Mouse (Mus musculus) hindbrain, embryonic 12.5 days (tissue): ENCODE measurements around the gene Rab5if. TPM values are rescaled to one million over a fixed set of nuclear protein-coding genes. Genes with fewer than 3 reads are reported as not detected.

ENCODE experiments used
- ATAC-seq: fragments of 200-750 bp; cut with Nextera tagmentation; 2 replicates; pipeline ENCODE4 v1.8.0; 2017; ENCODE audit warnings: moderate TSS enrichment; ENCODE audit not compliant: low FRiP score
- H3K27ac ChIP-seq: fragments of 300-500 bp; sonication (generic); 2 replicates; pipeline ENCODE4 v1.5.1; 2016; ENCODE audit warnings: mild to moderate bottlenecking
- H3K27me3 ChIP-seq: fragments of 300-500 bp; sonication (generic); 2 replicates; pipeline ENCODE4 v1.6.1; 2016; ENCODE audit warnings: mild to moderate bottlenecking
- H3K36me3 ChIP-seq: fragments of 300-500 bp; sonication (generic); 2 replicates; pipeline ENCODE4 v1.6.1; 2016; ENCODE audit warnings: mild to moderate bottlenecking
- H3K4me1 ChIP-seq: fragments of 300-500 bp; sonication (generic); 2 replicates; pipeline ENCODE4 v1.6.1; 2016
- H3K4me2 ChIP-seq: fragments of 300-500 bp; sonication (generic); replicated peaks from 2 replicates; pipeline ENCODE4 v1.6.1; 2016; ENCODE audit warnings: mild to moderate bottlenecking
- H3K4me3 ChIP-seq: fragments of 300-500 bp; sonication (generic); 2 replicates; pipeline ENCODE4 v1.5.1; 2016; ENCODE audit warnings: mild to moderate bottlenecking
- H3K9ac ChIP-seq: fragments of 300-500 bp; sonication (generic); 2 replicates; pipeline ENCODE4 v1.6.1; 2016; ENCODE audit warnings: mild to moderate bottlenecking, moderate library complexity
- H3K9me3 ChIP-seq: fragments of 300-500 bp; sonication (generic); replicated peaks from 2 replicates; pipeline ENCODE4 v1.6.1; 2016; ENCODE audit warnings: mild to moderate bottlenecking
- WGBS: fragments of 180-500 bp; shearing (Covaris S2); methylation state at CpG from one replicate; pipeline ENCODE4 v1.1.7; 2016; 5-methylcytosine and 5-hydroxymethylcytosine counted together
- polyA plus RNA-seq: library from polyadenylated mRNA; unstranded; fragments of >200 nt; fragmentation: Nextera tagmentation; extraction: Ambion mirVana; gene quantifications from 2 replicates; pipeline ENCODE4 v1.2.1, GENCODE M21; 2016

Gene Rab5if
- polyA plus RNA-seq, 1 experiment from 2014 or later = 175 TPM

DNA sequence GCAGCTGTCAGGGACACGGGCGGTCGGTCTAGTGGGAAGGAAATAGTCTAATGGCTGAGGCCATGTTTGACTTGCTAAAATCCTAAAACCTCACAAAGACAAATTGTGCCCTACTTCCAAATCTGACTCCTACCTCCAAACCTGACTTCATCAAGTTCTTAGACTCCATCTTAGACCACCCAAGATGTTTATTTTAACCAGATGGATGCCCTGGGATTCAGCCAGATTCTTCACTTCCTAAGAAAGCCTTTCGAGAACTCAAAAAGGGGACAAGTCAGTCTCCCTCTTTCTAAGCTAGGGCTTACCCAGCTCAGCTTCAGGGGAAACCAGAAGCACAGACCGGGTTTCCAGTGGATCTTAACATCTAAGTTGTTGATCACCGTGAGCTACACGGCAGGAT, 4.3 kb upstream of the Rab5if start:
- H3K9me3 ChIP-seq = no peaks in the 10 kb centered on the region
- no peak overlapping the region for H3K27ac ChIP-seq
- no peaks in the 10 kb centered on the region for H3K27me3 ChIP-seq
- WGBS = 87% methylated on average over 7 of the region's 7 CpGs
- H3K9ac ChIP-seq = no peak overlapping the region
- H3K4me3 ChIP-seq = no peak overlapping the region
- peaks cover 11% of the 10 kb centered on the region for H3K4me1 ChIP-seq
- peaks cover 16% of the 10 kb centered on the region for H3K36me3 ChIP-seq
- H3K4me2 ChIP-seq = no peak overlapping the region
- ATAC-seq = no peak

DNA sequence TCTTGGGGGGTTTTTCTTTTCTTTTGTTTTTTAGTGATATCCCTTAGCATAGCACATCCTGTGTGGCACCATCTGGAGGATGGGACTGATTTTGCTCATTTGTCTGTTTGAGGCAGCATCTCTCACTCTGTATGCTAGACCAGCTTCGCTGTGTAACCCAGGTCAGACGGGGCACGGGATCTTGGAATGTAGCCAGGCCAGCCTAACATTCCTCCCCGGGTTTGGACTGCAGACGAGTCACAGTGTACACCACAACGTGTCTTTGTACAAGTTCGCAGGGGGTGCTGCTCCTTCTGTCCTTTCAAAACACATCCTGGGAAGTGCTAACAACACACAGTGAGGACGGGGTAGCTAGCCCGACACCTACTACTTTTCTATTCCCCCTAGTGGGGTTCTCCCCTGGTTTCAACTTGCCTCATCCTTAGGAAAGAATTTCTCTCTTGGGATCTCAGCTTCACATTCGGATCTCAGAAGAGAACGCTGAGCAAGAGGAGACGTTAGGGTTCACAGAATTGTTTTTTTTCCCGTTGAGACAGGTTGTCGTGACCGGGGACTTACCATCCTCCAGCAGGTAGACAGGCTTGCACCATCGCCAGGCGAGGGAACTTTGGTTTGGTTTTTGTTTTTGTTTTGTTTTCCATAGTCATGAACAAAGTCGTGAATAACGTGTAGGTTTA, 749 bp upstream of the Rab5if start:
- Histone ChIP-seq H3K4me3 (peak overlapping the region; percentile 96), H3K4me1 (peaks cover 20% of the 10 kb centered on the region), H3K36me3 (peaks cover 25% of the 10 kb centered on the region), H3K27me3 (no peaks in the 10 kb centered on the region), H3K27ac (peak overlapping the region; percentile 92), H3K9ac (peak overlapping the region; percentile 80), H3K9me3 (no peaks in the 10 kb centered on the region), H3K4me2 (peak overlapping the region; percentile 75)
- peak; percentile 29 for ATAC-seq
- under 1% methylated on average over 19 of the region's 19 CpGs for WGBS

DNA sequence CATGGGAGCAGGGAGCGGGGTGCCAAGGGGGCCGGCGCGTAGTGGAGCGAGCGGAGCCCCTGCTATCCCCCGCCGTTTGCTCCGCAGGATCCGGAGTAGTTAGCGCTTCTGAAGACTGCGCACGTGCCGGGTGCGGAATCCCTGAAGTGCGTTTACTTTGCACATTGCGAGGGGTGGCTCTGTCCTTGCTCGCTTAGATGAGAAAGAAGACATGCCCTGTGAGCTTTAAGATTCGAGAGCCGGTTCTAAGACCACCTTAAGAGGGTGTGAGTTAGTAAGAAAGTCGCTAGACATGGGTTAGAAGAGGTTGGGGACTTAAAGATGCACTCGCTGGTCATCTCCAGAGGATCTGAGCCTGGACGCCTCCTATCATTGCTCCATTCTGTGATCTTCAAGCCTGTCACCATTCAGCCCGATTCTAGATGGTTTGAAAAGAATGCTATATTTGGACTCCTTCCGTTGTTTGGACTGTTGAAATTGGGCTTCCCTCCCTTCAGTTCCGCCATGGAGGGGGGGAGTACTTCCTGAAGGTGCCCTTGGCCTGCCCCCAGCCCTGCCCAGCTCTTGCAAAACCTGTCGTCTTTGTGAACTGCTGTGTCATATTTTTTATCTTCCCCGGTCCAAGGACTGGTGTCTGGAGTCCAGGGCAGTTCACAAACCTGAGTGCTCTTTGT, 696 bp downstream of the Rab5if start:
- Histone ChIP-seq H3K4me3 (peak overlapping the region; percentile 96), H3K4me2 (peak overlapping the region; percentile 90), H3K27ac (peak overlapping the region; percentile 87), H3K9me3 (no peaks in the 10 kb centered on the region), H3K4me1 (peaks cover 20% of the 10 kb centered on the region), H3K9ac (peak overlapping the region; percentile 96), H3K27me3 (no peaks in the 10 kb centered on the region), H3K36me3 (peaks cover 31% of the 10 kb centered on the region)
- ATAC-seq = no peak
- 4% methylated on average over 28 of the region's 28 CpGs for WGBS

DNA sequence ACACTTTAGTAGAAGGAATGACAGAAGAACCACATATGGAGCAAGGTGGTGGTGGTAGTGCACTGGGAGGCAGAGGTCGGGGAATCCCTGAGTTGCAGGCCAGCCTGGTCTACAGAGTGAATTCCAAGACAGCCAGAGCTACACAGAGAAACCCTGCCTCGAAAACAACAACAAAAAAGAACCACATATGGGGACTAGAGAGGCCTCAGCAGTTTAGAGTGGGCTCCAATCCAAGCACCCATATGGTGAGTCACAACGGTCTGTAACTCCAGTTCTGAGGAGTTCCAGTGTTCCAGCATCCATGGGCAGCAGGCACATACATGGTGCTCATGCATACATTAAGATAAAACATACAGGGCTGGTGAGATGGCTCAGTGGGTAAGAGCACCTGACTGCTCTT, 1.6 kb downstream of the Rab5if start:
- WGBS = 84% methylated on average over 3 of the region's 3 CpGs
- Histone ChIP-seq H3K36me3 (peaks cover 38% of the 10 kb centered on the region), H3K27ac (no peak overlapping the region), H3K4me3 (0 out of 2 replicates have a peak overlapping the region, but pooled peaks have one; percentile 96), H3K9ac (no peak overlapping the region; the same call in 1 of the 2 replicates), H3K9me3 (no peaks in the 10 kb centered on the region), H3K4me2 (peak overlapping the region; percentile 90), H3K4me1 (peaks cover 20% of the 10 kb centered on the region), H3K27me3 (no peaks in the 10 kb centered on the region)
- no peak for ATAC-seq

DNA sequence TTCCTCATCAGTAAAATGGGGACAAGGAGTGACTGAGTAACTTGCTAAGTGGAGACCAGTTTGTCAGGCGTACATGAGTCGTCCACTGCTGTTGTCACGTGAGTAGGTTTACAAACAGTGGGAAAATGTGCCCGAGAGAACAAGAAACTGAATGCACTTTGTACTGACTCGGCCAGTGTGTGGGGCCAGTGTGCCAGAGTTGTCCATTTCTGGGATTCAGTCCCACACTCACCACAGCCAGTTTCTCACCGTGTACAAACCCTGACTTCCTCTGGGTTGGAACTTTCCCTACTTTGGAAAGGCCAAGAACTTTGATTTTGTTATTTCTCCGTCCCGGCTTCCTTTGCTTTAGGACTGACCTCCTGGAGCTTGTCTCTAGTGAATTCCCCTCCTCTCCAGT, 6.1 kb downstream of the Rab5if start:
- Histone ChIP-seq H3K9ac (no peak overlapping the region), H3K4me2 (no peak overlapping the region), H3K4me3 (no peak overlapping the region), H3K27me3 (no peaks in the 10 kb centered on the region), H3K9me3 (no peaks in the 10 kb centered on the region), H3K27ac (no peak overlapping the region), H3K36me3 (peaks cover 76% of the 10 kb centered on the region), H3K4me1 (peaks cover 11% of the 10 kb centered on the region)
- no peak for ATAC-seq
- WGBS = 94% methylated on average over 8 of the region's 8 CpGs

DNA sequence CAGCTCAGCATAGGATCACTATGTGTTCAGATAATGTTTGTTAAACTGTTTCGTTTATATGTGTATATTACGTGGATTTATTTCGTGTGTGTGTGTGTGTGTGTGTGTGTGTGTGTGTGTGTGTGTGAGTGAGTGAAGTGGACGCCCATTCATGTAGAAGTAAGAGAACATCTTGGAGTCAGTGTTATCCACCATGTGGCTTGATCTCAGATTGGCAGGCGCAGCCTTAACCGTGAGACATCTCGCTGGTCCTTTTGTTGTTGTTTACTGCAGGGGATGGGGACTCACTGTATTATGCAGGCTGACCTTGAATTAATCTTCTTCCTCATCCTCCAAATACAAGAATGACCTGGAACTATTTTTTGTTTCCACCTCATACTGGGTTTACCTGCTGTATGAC, 6.6 kb downstream of the Rab5if start:
- Histone ChIP-seq H3K4me2 (no peak overlapping the region), H3K9me3 (no peaks in the 10 kb centered on the region), H3K27ac (no peak overlapping the region), H3K9ac (no peak overlapping the region), H3K4me3 (no peak overlapping the region), H3K27me3 (no peaks in the 10 kb centered on the region), H3K36me3 (peaks cover 82% of the 10 kb centered on the region), H3K4me1 (peaks cover 5% of the 10 kb centered on the region)
- no peak for ATAC-seq
- WGBS = 91% methylated on average over 7 of the region's 7 CpGs

DNA sequence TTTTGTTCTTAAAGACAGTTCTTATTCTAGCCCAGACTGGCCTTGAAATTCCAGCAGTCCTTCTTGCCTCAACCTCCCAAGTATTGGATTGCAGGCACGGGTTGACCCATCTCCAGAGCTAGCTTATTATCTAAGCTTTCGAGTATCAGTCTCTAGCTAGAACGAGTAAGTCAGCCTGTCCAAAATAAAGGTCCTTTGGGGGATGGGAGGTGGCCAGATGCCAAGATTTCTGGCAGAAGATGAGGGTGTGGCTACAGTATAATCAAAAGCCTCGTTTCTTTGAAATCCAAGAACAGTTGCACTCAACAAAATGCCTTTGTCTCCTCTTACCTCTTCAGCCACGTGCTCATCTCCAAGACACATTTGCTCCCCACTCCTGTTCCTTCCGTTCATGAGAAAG, 7.6 kb downstream of the Rab5if start:
- WGBS = 72% methylated on average over 6 of the region's 6 CpGs
- H3K9me3 ChIP-seq = no peaks in the 10 kb centered on the region
- H3K4me3 ChIP-seq = no peak overlapping the region
- ATAC-seq = no peak
- H3K27ac ChIP-seq = no peak overlapping the region
- H3K9ac ChIP-seq = no peak overlapping the region
- no peak overlapping the region for H3K4me2 ChIP-seq
- H3K36me3 ChIP-seq = peaks cover 88% of the 10 kb centered on the region
- H3K4me1 ChIP-seq = peaks cover 4% of the 10 kb centered on the region
- no peaks in the 10 kb centered on the region for H3K27me3 ChIP-seq

DNA sequence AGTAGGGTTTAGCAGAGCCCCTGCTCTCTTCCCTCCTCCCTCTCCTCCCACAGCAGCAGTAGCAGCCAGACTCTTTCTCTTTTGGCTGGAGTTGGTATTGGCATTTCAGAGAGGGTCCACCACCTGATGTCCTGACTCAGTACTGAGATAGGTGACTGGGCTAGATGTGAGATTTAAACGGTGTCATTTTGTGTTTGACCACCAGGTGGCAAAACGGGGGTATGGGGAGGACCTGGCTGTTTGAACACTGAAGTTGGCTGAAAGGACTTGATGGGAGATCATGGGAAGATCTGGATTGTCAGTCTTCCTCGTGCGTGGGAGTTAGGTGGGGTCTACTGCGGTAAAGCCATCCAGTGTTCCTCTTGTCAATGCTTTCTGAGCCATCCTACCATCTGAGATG, 10.7 kb downstream of the Rab5if start:
- no peak for ATAC-seq

DNA sequence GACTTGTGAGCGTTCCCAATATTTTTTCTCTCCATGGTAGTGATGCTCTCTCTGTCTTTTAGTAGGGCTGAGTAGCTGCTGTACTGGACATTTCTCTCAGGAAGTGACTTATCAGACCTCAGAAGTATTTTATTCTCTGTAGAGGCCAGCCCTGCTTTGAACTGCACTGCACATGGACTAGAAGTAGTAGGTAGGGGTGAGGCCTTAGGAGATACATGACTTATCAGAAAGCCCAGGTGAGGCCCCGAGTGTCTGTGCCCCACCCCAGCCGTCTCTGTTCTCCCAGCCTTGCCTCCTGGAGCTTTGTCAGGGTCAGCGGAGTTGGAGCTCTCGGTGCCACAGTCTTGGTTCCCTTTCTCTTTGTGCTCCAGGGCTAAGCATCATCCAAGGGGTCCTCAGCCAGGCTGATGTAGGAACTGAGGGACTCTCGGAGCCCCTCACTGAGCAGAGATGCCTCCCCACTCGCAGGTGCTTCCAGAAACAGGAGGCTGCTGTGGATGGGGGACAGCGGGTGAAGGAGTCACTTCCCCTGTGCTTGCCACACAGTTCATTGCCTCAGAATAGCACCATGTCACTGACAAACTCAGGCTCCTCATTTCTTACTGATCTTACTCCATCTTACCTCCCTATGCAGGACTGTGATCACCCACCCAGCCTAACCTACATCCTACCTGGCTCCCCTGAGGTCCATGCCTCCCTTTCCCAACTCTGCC, 11.3 kb downstream of the Rab5if start:
- Histone ChIP-seq H3K36me3 (peaks cover 57% of the 10 kb centered on the region), H3K4me2 (no peak overlapping the region), H3K27ac (no peak overlapping the region), H3K9ac (no peak overlapping the region), H3K9me3 (no peaks in the 10 kb centered on the region), H3K4me3 (no peak overlapping the region), H3K27me3 (no peaks in the 10 kb centered on the region), H3K4me1 (peaks cover 4% of the 10 kb centered on the region)
- no peak for ATAC-seq
- 89% methylated on average over 8 of the region's 8 CpGs for WGBS

More for the DNA sequence above, 10.7 kb downstream of the Rab5if start:
- no peaks in the 10 kb centered on the region for H3K9me3 ChIP-seq
- H3K4me1 ChIP-seq = peaks cover 4% of the 10 kb centered on the region
- no peak overlapping the region for H3K4me2 ChIP-seq
- no peak overlapping the region for H3K4me3 ChIP-seq
- H3K9ac ChIP-seq = no peak overlapping the region
- 42% methylated on average over 5 of the region's 5 CpGs for WGBS
- H3K27me3 ChIP-seq = no peaks in the 10 kb centered on the region
- no peak overlapping the region for H3K27ac ChIP-seq
- peaks cover 61% of the 10 kb centered on the region for H3K36me3 ChIP-seq

DNA sequence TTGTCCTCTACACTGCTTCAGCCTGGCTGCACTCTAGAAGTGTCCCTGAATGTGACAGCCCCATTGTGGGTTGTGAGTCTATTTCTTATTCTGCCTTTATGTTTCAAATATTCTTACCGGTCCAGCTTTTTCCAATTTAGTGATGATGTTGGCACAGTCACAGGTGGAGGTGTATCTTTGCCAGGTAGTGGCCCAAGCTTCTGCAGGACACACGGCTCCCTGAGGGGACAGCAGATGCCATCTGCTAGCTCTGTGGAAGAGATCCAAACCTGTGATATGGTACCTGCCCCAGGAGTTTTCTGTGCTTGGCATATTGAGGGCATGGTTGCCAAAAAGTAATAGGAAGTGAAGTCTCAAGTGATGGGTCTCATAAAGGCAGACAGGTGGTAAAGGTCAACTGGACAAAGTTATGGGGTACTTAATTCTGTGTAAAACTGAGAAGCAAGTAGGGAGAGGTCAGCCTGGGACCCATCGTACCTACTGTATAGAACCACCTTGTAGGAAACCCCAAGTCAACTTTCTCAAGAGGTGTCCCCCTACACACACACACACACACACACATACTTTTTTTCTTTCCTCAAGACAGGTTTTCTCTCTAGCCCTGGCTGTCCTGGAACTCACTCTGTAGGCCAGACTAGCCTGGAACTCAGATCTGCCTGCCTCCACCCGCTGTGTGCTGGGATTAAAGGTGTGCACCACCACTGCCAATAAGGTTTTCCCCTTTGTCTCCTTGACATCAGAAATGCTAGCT, 12.0 kb downstream of the Rab5if start:
- Histone ChIP-seq H3K36me3 (peaks cover 50% of the 10 kb centered on the region), H3K4me2 (no peak overlapping the region), H3K4me3 (no peak overlapping the region), H3K9ac (no peak overlapping the region), H3K27me3 (no peaks in the 10 kb centered on the region), H3K9me3 (no peaks in the 10 kb centered on the region), H3K27ac (no peak overlapping the region), H3K4me1 (peaks cover 4% of the 10 kb centered on the region)
- WGBS = 89% methylated on average over 4 of the region's 4 CpGs
- ATAC-seq = no peak

DNA sequence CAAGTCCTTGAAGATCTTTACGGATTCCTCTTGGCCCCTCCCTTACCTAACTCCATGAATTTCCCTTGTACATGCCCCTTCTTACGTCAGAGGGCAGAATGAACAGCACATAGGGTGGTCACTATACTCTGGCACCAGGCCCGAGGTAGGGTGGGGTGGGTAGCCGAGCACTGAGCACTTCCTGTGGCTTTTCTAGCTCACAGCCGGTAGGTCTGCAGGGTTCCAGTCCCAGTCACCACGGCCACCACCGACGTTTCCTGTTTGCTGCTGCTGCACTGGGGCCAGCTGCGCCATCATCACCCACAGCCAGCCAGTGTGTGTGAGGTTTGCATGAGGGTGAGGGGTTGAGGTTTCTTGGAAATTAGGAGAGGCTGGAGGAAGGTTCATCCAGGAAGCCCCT, 14.8 kb downstream of the Rab5if start:
- no peak overlapping the region for H3K4me2 ChIP-seq
- H3K4me3 ChIP-seq = no peak overlapping the region
- no peaks in the 10 kb centered on the region for H3K4me1 ChIP-seq
- H3K9ac ChIP-seq = no peak overlapping the region
- H3K27ac ChIP-seq = no peak overlapping the region
- WGBS = 68% methylated on average over 9 of the region's 9 CpGs
- ATAC-seq = no peak
- no peaks in the 10 kb centered on the region for H3K9me3 ChIP-seq
- no peaks in the 10 kb centered on the region for H3K27me3 ChIP-seq
- peaks cover 28% of the 10 kb centered on the region for H3K36me3 ChIP-seq

DNA sequence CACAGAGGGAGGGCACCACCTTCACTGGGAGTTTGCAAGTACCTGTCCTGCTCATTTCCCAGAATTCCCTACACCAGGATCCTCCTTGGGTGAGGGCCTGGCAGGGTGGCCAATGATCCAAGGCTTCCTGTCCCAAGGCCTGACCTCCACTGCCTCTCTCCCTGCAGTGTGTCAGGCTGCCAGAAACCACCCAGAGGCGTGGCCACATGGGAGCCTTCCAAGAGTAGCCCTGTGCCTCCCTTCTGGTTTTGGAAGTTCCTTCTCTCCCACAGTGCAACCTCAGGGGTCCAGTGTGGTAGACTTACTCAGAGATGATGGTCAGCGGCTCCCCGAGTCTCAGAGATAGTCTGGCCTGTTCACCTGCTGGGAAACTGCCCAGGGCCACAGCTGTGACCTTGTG, 16.6 kb downstream of the Rab5if start:
- Histone ChIP-seq H3K9ac (no peak overlapping the region), H3K27me3 (no peaks in the 10 kb centered on the region), H3K4me1 (no peaks in the 10 kb centered on the region), H3K4me3 (no peak overlapping the region), H3K27ac (no peak overlapping the region), H3K4me2 (no peak overlapping the region), H3K36me3 (peaks cover 11% of the 10 kb centered on the region), H3K9me3 (no peaks in the 10 kb centered on the region)
- 70% methylated on average over 3 of the region's 3 CpGs for WGBS
- no peak for ATAC-seq
